Mouse (Mus musculus): ENCODE results near the gene Rpl39l. TPM values are rescaled to one million over a fixed set of nuclear protein-coding genes. Genes with fewer than 3 reads are reported as not detected.
"Not testable (repeated sequence)": the region's sequence is repeated elsewhere in the genome, so short reads cannot be mapped to it uniquely, and the experiment has no call there.

Rpl39l gene
- total and polyA plus RNA-seq, 3 experiments: not detected

DNA sequence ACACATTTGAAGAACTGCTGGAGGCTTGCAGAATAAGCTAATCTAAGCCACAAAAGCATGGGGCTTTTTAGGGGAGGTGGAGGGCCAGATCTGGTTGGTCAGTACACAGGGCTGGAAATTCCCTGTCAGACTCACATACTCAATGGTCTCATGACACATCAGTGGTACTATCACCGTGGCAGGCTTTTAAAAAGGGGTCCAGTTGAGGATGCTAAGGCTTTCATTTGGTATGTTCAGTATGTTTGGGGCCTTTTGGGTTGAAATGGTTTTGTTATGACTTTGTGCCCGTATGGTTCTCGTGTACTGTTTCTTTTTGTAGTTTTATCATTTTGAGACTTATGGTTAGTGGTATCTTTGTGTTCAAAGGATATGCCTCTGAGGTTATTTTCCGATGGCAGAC lies 1.2 kb downstream of the Rpl39l start:
- Histone ChIP-seq H3K36me3 (ENCODE audit: control insufficient read depth in 1 of 2, insufficient read depth in 2 of 2, low read length in 2 of 2) (no peaks in the 10 kb centered on the region), H3K4me1 (ENCODE audit: control insufficient read depth in 1 of 2, insufficient read depth in 2 of 2, low read length in 2 of 2) (no peaks in the 10 kb centered on the region), H3K4me3 (ENCODE audit: control insufficient read depth in 1 of 2, insufficient read depth in 1 of 2, low read depth in 2 of 2, low read length in 2 of 2) (no peak overlapping the region), H3K9ac (ENCODE audit: control insufficient read depth, low read depth, low read length, poor library complexity, severe bottlenecking) (no peak overlapping the region), H3K27ac (ENCODE audit: control insufficient read depth, low read depth, low read length) (no peak overlapping the region), H3K27me3 (ENCODE audit: control insufficient read depth in 1 of 2, insufficient read depth in 2 of 2, low read length in 2 of 2) (no peaks in the 10 kb centered on the region), H3K79me2 (ENCODE audit: control insufficient read depth, insufficient read depth, low read length, poor library complexity) (no peaks in the 10 kb centered on the region), H3K9me3 (replicated peaks; ENCODE audit: insufficient read depth, low read length) (no peaks in the 10 kb centered on the region)
- no peak for DNase-seq (ENCODE audit: low read depth, low spot score)
- TF ChIP-seq E2F4 (IDR thresholded peaks at IDR 0.05; ENCODE audit: borderline replicate concordance, low read depth, low read length) (no peak), GATA1 (IDR thresholded peaks at IDR 0.05; ENCODE audit: low read depth, low read length) (no peak), NRF1 (IDR thresholded peaks at IDR 0.05; ENCODE audit: insufficient read depth, low read depth, low read length, poor library complexity, severe bottlenecking) (no peak), MAZ (IDR thresholded peaks at IDR 0.05; ENCODE audit: low read depth, low read length) (no peak), MAX (IDR thresholded peaks at IDR 0.05; ENCODE audit: low read length) (no peak), NELFE (IDR thresholded peaks at IDR 0.05; ENCODE audit: low read depth, low read length) (no peak), SMC3 (IDR thresholded peaks at IDR 0.05; ENCODE audit: low read depth, low read length) (no peak), KAT2A (conservative IDR thresholded peaks at IDR 0.05; ENCODE audit: low read depth, low read length) (no peak), ZMIZ1 (IDR thresholded peaks at IDR 0.05; ENCODE audit: low read depth, low read length) (no peak), TAL1 (IDR thresholded peaks at IDR 0.05; ENCODE audit: low read length) (no peak), POLR2A (IDR thresholded peaks at IDR 0.05; ENCODE audit: control insufficient read depth in 1 of 2, insufficient read depth in 1 of 2, low read depth in 1 of 2, low read length in 2 of 2, poor library complexity in 1 of 2) (no peak), MAFK (IDR thresholded peaks at IDR 0.05; ENCODE audit: borderline replicate concordance, low read depth, low read length) (no peak)

DNA sequence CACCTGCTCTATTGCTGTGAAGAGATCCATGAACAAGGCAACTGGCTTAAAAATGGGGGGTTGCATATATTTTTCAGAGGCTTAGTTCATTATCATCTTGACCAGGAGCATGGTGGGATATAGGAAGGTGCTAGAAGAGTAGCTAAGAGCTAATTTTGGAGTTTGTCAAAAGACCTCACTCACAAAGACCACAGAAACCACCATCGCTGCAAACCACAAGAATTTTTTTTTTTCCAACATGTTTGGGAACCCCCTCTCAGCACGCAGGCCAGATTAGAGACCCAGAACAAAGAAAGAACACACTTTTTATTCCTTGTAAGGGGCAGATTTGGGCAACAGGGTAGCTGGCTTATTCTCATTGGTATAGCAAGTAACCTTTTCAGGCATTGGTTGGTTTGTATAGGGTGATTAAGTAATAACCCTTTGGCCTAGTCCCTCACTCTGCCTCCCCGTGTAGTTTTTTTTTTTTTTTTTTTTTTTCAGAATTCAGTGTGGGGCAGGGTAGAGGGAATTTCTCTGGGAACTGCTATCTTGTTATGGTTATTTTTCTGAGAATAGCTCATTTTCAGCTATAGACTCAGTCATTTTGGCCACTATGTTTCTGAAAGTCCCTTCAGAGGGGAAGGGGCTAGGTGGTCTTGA lies 2.3 kb downstream of the Rpl39l start:
- no peaks in the 10 kb centered on the region for H3K36me3 ChIP-seq (ENCODE audit: control insufficient read depth in 1 of 2, insufficient read depth in 2 of 2, low read length in 2 of 2)
- no peak overlapping the region for H3K4me3 ChIP-seq (ENCODE audit: control insufficient read depth in 1 of 2, insufficient read depth in 1 of 2, low read depth in 2 of 2, low read length in 2 of 2)
- H3K4me1 ChIP-seq (ENCODE audit: control insufficient read depth in 1 of 2, insufficient read depth in 2 of 2, low read length in 2 of 2): no peaks in the 10 kb centered on the region
- H3K9ac ChIP-seq (ENCODE audit: control insufficient read depth, low read depth, low read length, poor library complexity, severe bottlenecking): no peak overlapping the region
- DNase-seq (ENCODE audit: low read depth, low spot score): no peak
- H3K27ac ChIP-seq (ENCODE audit: control insufficient read depth, low read depth, low read length): no peak overlapping the region
- H3K27me3 ChIP-seq (ENCODE audit: control insufficient read depth in 1 of 2, insufficient read depth in 2 of 2, low read length in 2 of 2): no peaks in the 10 kb centered on the region
- H3K9me3 ChIP-seq (replicated peaks; ENCODE audit: insufficient read depth, low read length): no peaks in the 10 kb centered on the region
- no peaks in the 10 kb centered on the region for H3K79me2 ChIP-seq (ENCODE audit: control insufficient read depth, insufficient read depth, low read length, poor library complexity)
- TF ChIP-seq CHD1 (IDR thresholded peaks at IDR 0.05; ENCODE audit: low read depth, low read length) (no peak), SIN3A (IDR thresholded peaks at IDR 0.05; ENCODE audit: low read length) (no peak), TAL1 (IDR thresholded peaks at IDR 0.05; ENCODE audit: low read length) (no peak), CHD2 (IDR thresholded peaks at IDR 0.05; ENCODE audit: low read length) (no peak), CTCF (IDR thresholded peaks at IDR 0.05 in 2 of 3, conservative IDR thresholded peaks at IDR 0.05 in 1 of 3; ENCODE audit: control insufficient read depth in 1 of 3, insufficient read depth in 1 of 3, low read depth in 2 of 3, low read length in 3 of 3, poor library complexity in 1 of 3, severe bottlenecking in 1 of 3) (no peak), GABPA (IDR thresholded peaks at IDR 0.05; ENCODE audit: low read depth, low read length) (no peak), MXI1 (IDR thresholded peaks at IDR 0.05; ENCODE audit: low read depth, low read length) (no peak), ETS1 (IDR thresholded peaks at IDR 0.05; ENCODE audit: low read depth, low read length) (no peak), ZKSCAN1 (IDR thresholded peaks at IDR 0.05; ENCODE audit: low read depth, low read length) (no peak), MYB (IDR thresholded peaks at IDR 0.05; ENCODE audit: low read depth, low read length) (no peak)

DNA sequence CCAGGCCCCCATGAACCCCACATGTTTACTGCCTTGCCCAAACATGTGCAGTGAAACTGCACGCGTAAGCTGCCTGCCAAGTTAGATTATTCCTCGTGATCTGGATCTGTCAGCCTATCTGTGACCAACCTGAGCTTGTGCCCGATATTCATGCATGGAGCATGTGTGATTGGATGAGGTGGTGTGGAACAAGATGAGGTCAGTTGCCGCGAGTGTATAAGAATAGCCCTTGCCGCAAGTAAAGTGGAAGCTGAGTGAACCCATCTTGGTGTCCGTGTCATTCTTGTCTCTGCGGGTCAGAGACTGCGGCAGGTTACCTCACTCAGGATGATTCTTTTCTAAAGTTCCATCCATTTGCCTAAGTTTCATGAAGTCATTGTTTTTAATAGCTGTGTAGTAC lies 17.4 kb downstream of the Rpl39l start:
- H3K9ac ChIP-seq (ENCODE audit: control insufficient read depth, low read depth, low read length, poor library complexity, severe bottlenecking); H3K27me3 ChIP-seq (ENCODE audit: control insufficient read depth in 1 of 2, insufficient read depth in 2 of 2, low read length in 2 of 2); H3K4me3 ChIP-seq (ENCODE audit: control insufficient read depth in 1 of 2, insufficient read depth in 1 of 2, low read depth in 2 of 2, low read length in 2 of 2); H3K36me3 ChIP-seq (ENCODE audit: control insufficient read depth in 1 of 2, insufficient read depth in 2 of 2, low read length in 2 of 2); H3K27ac ChIP-seq (ENCODE audit: control insufficient read depth, low read depth, low read length); H3K4me1 ChIP-seq (ENCODE audit: control insufficient read depth in 1 of 2, insufficient read depth in 2 of 2, low read length in 2 of 2); H3K9me3 ChIP-seq (replicated peaks; ENCODE audit: insufficient read depth, low read length); DNase-seq (ENCODE audit: low read depth, low spot score); H3K79me2 ChIP-seq (ENCODE audit: control insufficient read depth, insufficient read depth, low read length, poor library complexity): not testable (repeated sequence)

All from MEL (cell line).